Mouse (Mus musculus): Measurements from ENCODE around the gene Mier2.

- no peak for TF ChIP-seq POLR2A (IDR thresholded peaks at IDR 0.05; ENCODE audit: control insufficient read depth, extremely low read depth, insufficient read depth, low read length, poor library complexity)
- no peak for TF ChIP-seq CTCF (IDR thresholded peaks at IDR 0.05; ENCODE audit: borderline replicate concordance, control insufficient read depth, extremely low read depth, insufficient read depth, low read length, poor library complexity)
These were observed 32.2 kb upstream of the Mier2 start, which contains the start of gene Theg for GRCm38 (mm10) chr10:79587061-79587751.

Measured in thymus, adult 2 months (tissue).